Mouse (Mus musculus) intestine, postnatal 0 days (tissue): Measurements from ENCODE around the gene Trpc4ap. TPM values are rescaled to one million over a fixed set of nuclear protein-coding genes. Genes with fewer than 3 reads are reported as not detected.
"Not testable (repeated sequence)": the region's sequence is repeated elsewhere in the genome, so short reads cannot be mapped to it uniquely, and the experiment has no call there.

Experiments used
- ATAC-seq: fragments of 200-750 bp; cut with Nextera tagmentation; 2 replicates; pipeline ENCODE4 v1.8.0; 2017; ENCODE audit warnings: mild to moderate bottlenecking, moderate TSS enrichment, moderate library complexity
- H3K27ac ChIP-seq: fragments of 300-500 bp; sonication (generic); 2 replicates; pipeline ENCODE4 v1.5.1; 2014; ENCODE audit warnings: mild to moderate bottlenecking, low read depth, low read length, moderate library complexity
- H3K27me3 ChIP-seq: fragments of 300-500 bp; sonication (generic); replicated peaks from 2 replicates; pipeline ENCODE4 v1.6.1; 2014; ENCODE audit warnings: low read length, mixed read lengths; ENCODE audit not compliant: control insufficient read depth, insufficient read depth
- H3K36me3 ChIP-seq: fragments of 300-500 bp; sonication (generic); 2 replicates; pipeline ENCODE4 v1.6.1; 2014; ENCODE audit warnings: mild to moderate bottlenecking, moderate library complexity; ENCODE audit not compliant: control insufficient read depth, insufficient read depth
- H3K4me1 ChIP-seq: fragments of 300-500 bp; sonication (generic); replicated peaks from 2 replicates; pipeline ENCODE4 v1.6.1; 2014; ENCODE audit warnings: antibody characterized with exemption, low read length, mixed read lengths; ENCODE audit not compliant: control insufficient read depth, insufficient read depth
- H3K4me2 ChIP-seq: fragments of 300-500 bp; sonication (generic); replicated peaks from 2 replicates; pipeline ENCODE4 v1.6.1; 2014; ENCODE audit warnings: low read depth, mild to moderate bottlenecking, moderate library complexity
- H3K4me3 ChIP-seq: fragments of 300-500 bp; sonication (generic); 2 replicates; pipeline ENCODE4 v1.5.1; 2014; ENCODE audit warnings: low read depth, low read length
- H3K9ac ChIP-seq: fragments of 300-500 bp; sonication (generic); 2 replicates; pipeline ENCODE4 v1.6.1; 2014; ENCODE audit warnings: mild to moderate bottlenecking, low read depth, low read length
- H3K9me3 ChIP-seq: fragments of 300-500 bp; sonication (generic); 2 replicates; pipeline ENCODE4 v1.6.1; 2016; ENCODE audit warnings: mixed run types; ENCODE audit not compliant: control insufficient read depth
- CTCF ChIP-seq: sonication (generic); IDR thresholded peaks from 2 replicates; pipeline ENCODE4 v1.5.1; 2016; ENCODE audit warnings: low read depth, mild to moderate bottlenecking, control low read depth, antibody characterized with exemption, moderate library complexity
- WGBS: fragments of 180-500 bp; shearing (Covaris S2); extraction: QIAGEN DNeasy Blood & Tissue Kit; methylation state at CpG from one replicate; pipeline ENCODE4 v1.1.7; 2014; 5-methylcytosine and 5-hydroxymethylcytosine counted together
- polyA plus RNA-seq: library from polyadenylated mRNA; unstranded; fragments of >200 nt; fragmentation: Nextera tagmentation; extraction: Ambion mirVana; gene quantifications from 2 replicates; pipeline ENCODE4 v1.2.1, GENCODE M21; 2015

Trpc4ap gene
- polyA plus RNA-seq, 1 experiment from 2014 or later, result 64.8 TPM

DNA sequence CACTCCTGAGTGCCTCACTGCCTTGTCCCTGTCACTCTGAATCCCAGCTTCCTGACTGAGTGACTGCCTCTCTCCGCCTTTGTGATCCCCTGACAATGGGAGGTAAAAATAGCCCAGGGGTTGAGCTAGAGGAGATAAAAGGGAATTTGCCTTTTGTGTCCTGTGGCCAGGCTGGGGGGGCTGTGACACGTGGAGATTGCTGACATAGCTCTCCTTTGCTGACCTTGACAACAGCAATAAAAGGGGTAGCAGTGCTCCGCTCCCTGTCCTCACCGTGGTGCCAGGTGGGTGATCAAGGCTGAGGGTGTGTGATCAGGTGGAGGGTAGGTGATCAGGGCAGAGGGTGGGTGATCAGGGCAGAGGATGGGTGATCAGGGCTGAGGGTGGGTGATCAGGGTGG is 81.2 kb downstream of the Trpc4ap start, which contains the start of gene Myh7b:
Gene Myh7b, plus strand, starts transcription at position 235 of the 400 bp plus-strand sequence.
- no peak within 1 kb of the TSS for H3K4me3 ChIP-seq
- ATAC-seq, result no peak
- H3K4me1 ChIP-seq, result peaks cover 6% of the 10 kb centered on the region; the same call in 1 of the 2 replicates
- H3K27ac ChIP-seq, result no peak within 1 kb of the TSS
- H3K36me3 ChIP-seq, result no peaks in the 10 kb centered on the region
- no peak within 1 kb of the TSS for H3K4me2 ChIP-seq
- H3K27me3 ChIP-seq, result no peaks in the 10 kb centered on the region
- H3K9me3 ChIP-seq, result no peaks in the 10 kb centered on the region
- TF ChIP-seq CTCF, result no peak
- 39% methylated on average over 4 of the region's 4 CpGs for WGBS
- no peak within 1 kb of the TSS for H3K9ac ChIP-seq

- TF ChIP-seq CTCF, result no peak
- ATAC-seq, result no peak
- peaks cover 5% of the 10 kb centered on the region; the same call in 1 of the 2 replicates for H3K4me1 ChIP-seq
- H3K9ac ChIP-seq, result no peak overlapping the region
- H3K4me2 ChIP-seq, result no peak overlapping the region
- H3K27me3 ChIP-seq, result no peaks in the 10 kb centered on the region
- no peaks in the 10 kb centered on the region for H3K36me3 ChIP-seq
- H3K27ac ChIP-seq, result no peak overlapping the region
- 94% methylated on average over 4 of the region's 4 CpGs for WGBS
- H3K4me3 ChIP-seq, result no peak overlapping the region
- H3K9me3 ChIP-seq, result no peaks in the 10 kb centered on the region
Observed at GRCm38 (mm10) chr2:155606360-155606759, 85.8 kb downstream of the Trpc4ap start.

- H3K9me3 ChIP-seq, H3K9ac ChIP-seq, H3K4me1 ChIP-seq, H3K36me3 ChIP-seq, H3K27me3 ChIP-seq, H3K4me3 ChIP-seq: not testable (repeated sequence)
- ATAC-seq, result peak; percentile 57
- WGBS, result 42% methylated on average over 4 of the region's 4 CpGs
- Histone ChIP-seq H3K4me2 (0 out of 2 replicates have a peak overlapping the region, but pooled peaks have one; percentile 10), H3K27ac (peak overlapping the region; percentile 79)
Observed at GRCm38 (mm10) chr2:155605236-155605589, 87.0 kb downstream of the Trpc4ap start.

GRCm38 (mm10) chr2:155604560-155605235 is 87.5 kb downstream of the Trpc4ap start:
- H3K27ac ChIP-seq, result peak overlapping the region; percentile 79
- H3K27me3 ChIP-seq, result no peaks in the 10 kb centered on the region
- WGBS, result 27% methylated on average over 10 of the region's 10 CpGs
- H3K4me1 ChIP-seq, result peaks cover 5% of the 10 kb centered on the region; the same call in 1 of the 2 replicates
- 0 out of 2 replicates have a peak overlapping the region, but pooled peaks have one; percentile 10 for H3K4me2 ChIP-seq
- TF ChIP-seq CTCF, result no peak
- peak; percentile 80 for ATAC-seq
- H3K36me3 ChIP-seq, result no peaks in the 10 kb centered on the region
- no peak overlapping the region for H3K9ac ChIP-seq
- no peaks in the 10 kb centered on the region for H3K9me3 ChIP-seq
- H3K4me3 ChIP-seq, result no peak overlapping the region

DNA sequence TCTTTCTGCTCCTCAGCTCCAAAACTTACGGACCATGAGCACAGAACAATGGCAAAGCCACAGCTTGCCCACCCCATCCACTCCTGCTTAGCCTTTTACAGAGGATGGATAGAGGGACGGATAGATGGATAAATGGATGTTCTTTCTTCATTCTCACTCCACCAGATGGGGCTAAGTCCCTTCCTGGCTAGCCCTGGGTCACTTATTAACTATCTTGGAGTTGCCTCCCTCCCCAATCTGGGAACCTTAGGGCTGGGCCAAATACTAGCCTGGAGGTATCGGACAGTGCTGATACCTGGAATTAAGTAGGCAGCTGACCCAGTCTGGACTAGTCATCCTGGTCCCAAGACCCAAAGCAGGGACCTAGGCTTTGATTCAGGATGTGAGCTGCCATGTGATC is 88.5 kb downstream of the Trpc4ap start:
- Histone ChIP-seq H3K27ac (no peak overlapping the region), H3K9me3 (no peaks in the 10 kb centered on the region), H3K4me1 (peaks cover 5% of the 10 kb centered on the region; the same call in 1 of the 2 replicates), H3K27me3 (no peaks in the 10 kb centered on the region), H3K4me3 (no peak overlapping the region), H3K9ac (no peak overlapping the region), H3K4me2 (0 out of 2 replicates have a peak overlapping the region, but pooled peaks have one; percentile 17), H3K36me3 (no peaks in the 10 kb centered on the region)
- 39% methylated on average over 3 of the region's 3 CpGs for WGBS
- peak; percentile 85 for TF ChIP-seq CTCF
- peak; percentile 49 for ATAC-seq

DNA sequence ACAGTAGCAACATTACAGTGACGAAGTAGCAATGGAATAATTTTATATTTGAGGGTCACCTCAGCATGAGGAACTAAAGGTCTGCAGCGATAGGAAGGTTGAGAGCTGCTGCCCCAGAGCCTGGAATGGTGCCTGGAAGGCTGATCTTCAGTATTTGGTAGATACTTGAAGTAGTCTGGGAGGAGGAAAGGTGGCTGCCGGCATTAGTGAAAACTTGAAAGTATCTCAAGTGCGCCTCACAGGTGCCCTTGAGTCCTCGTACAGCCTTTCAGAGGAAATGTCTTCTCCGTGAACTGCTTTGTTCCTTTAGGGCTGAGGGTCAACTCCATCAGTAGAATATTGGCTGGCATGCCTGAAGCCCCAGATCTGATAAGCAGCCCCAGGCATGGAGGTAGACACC is 96.7 kb downstream of the Trpc4ap start:
- Histone ChIP-seq H3K4me3 (no peak overlapping the region), H3K4me2 (no peak overlapping the region), H3K9me3 (no peaks in the 10 kb centered on the region), H3K36me3 (no peaks in the 10 kb centered on the region), H3K9ac (no peak overlapping the region), H3K27ac (no peak overlapping the region), H3K27me3 (no peaks in the 10 kb centered on the region), H3K4me1 (no peaks in the 10 kb centered on the region)
- no peak for TF ChIP-seq CTCF
- 78% methylated on average over 6 of the region's 6 CpGs for WGBS
- ATAC-seq, result no peak
